Mouse (Mus musculus) ES-E14 (cell line): ENCODE data around the gene 5031439G07Rik. TPM values are rescaled to one million over a fixed set of nuclear protein-coding genes. Genes with fewer than 3 reads are reported as not detected.

Source experiments
- DNase-seq: peaks from one replicate; pipeline ENCODE4 v3.0.0-alpha.2; 2013; ENCODE audit warnings: low read depth, low spot score
- H3K27ac ChIP-seq: 2 replicates; pipeline ENCODE4 v1.5.1; 2012; ENCODE audit warnings: low read depth, mild to moderate bottlenecking, low read length, moderate library complexity, mixed read lengths; ENCODE audit not compliant: poor library complexity, insufficient read depth, severe bottlenecking
- H3K36me3 ChIP-seq: 2 replicates; pipeline ENCODE4 v1.6.1; 2012; ENCODE audit warnings: mild to moderate bottlenecking, low read length, moderate library complexity, mixed read lengths; ENCODE audit not compliant: control insufficient read depth, poor library complexity, insufficient read depth, severe bottlenecking
- H3K4me1 ChIP-seq, 2 experiments: fragments of 150-350 bp in 1 of 2; sonication (generic) in 1 of 2; 2 replicates each; pipeline ENCODE4 v1.6.1; 2012; ENCODE audit warnings: low read length in 2 of 2, mild to moderate bottlenecking in 1 of 2, mixed read lengths in 1 of 2; ENCODE audit not compliant: control insufficient read depth in 2 of 2, insufficient read depth in 2 of 2, poor library complexity in 1 of 2
- H3K4me3 ChIP-seq, 2 experiments: fragments of 150-350 bp in 1 of 2; sonication (generic) in 1 of 2; 2 replicates each; pipeline ENCODE4 v1.5.1; 2012; ENCODE audit warnings: low read length in 2 of 2, low read depth in 1 of 2, mild to moderate bottlenecking in 1 of 2, mixed read lengths in 1 of 2; ENCODE audit not compliant: insufficient read depth in 1 of 2, poor library complexity in 1 of 2, severe bottlenecking in 1 of 2
- H3K9ac ChIP-seq: 2 replicates; pipeline ENCODE4 v1.6.1; 2012; ENCODE audit warnings: low read depth, mild to moderate bottlenecking, low read length, mixed read lengths; ENCODE audit not compliant: poor library complexity, insufficient read depth, severe bottlenecking
- H3K9me3 ChIP-seq: fragments of 150-350 bp; sonication (generic); 2 replicates; pipeline ENCODE4 v1.6.1; 2012; ENCODE audit warnings: low read depth, mild to moderate bottlenecking, low read length; ENCODE audit not compliant: control insufficient read depth, insufficient read depth
- CHD2 ChIP-seq: IDR thresholded peaks from 2 replicates; pipeline ENCODE4 v1.6.1; 2014; ENCODE audit warnings: mild to moderate bottlenecking, low read depth, low read length, inconsistent platforms
- HCFC1 ChIP-seq: IDR thresholded peaks from 2 replicates; pipeline ENCODE4 v1.6.1; 2012; ENCODE audit warnings: low read length, inconsistent platforms, borderline replicate concordance; ENCODE audit not compliant: insufficient read depth
- MAFK ChIP-seq: IDR thresholded peaks from 2 replicates; pipeline ENCODE4 v1.6.1; 2014; ENCODE audit warnings: mild to moderate bottlenecking, low read depth, low read length, inconsistent platforms; ENCODE audit not compliant: insufficient read depth
- ZC3H11A ChIP-seq: IDR thresholded peaks from 2 replicates; pipeline ENCODE4 v1.6.1; 2012; ENCODE audit warnings: low read depth, mild to moderate bottlenecking, inconsistent platforms, low read length, borderline replicate concordance
- ZNF384 ChIP-seq: IDR thresholded peaks from 2 replicates; pipeline ENCODE4 v1.6.1; 2012; ENCODE audit warnings: low read depth, low read length, inconsistent platforms
- in situ Hi-C, 2 experiments: fragments of 600-800 bp; cut with MboI; formaldehyde crosslinking; loops; one replicate each; pipeline ENCODE4 v1.15.1; 2025; ENCODE audit warnings: low sequenced_read_pairs in 2 of 2, inconsistent platforms in 1 of 2; ENCODE audit not compliant: unreplicated experiment in 2 of 2
- total RNA-seq: library from RNA; depleted of rRNA; stranded (reverse); fragments of 300-350 nt; gene quantifications from 2 replicates; pipeline ENCODE4 v1.2.3, GENCODE M21; 2012

The 5031439G07Rik gene
- total RNA-seq, 1 experiment: 18.4 TPM

DNA sequence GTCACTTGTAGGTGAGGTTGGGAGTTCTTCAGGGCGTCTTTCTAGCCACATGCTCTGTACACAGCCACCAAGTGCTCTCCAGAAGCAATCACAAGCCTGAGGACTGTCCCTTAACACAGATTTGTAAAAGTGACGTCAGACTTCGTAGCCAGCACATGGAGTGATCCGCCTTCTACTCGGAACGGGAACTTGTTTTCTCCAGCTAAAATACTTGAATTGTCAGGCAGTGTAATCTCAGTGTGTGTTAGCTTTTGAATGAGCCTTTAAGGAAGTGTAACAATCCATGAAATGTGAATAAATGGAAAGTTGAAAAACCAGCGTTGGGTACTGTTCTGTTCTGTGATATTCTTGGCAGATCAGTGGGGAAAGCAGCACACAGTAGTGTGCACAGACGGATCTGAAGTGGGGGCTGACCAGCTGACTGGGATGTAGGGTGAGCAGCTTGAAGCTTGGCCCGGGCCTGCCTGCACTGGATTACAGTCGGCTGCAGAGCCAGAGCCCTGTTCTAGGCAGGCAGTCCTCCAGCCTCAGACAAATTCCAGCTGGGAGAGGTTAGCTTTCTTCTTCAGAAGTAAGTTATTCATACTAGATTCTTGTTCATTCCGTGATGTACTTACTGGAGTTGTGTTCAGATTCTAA, 45.6 kb downstream of the 5031439G07Rik start:
- H3K36me3 ChIP-seq: peaks cover 34% of the 10 kb centered on the region
- in situ Hi-C loops: no loop called here
- no peak for TF ChIP-seq ZNF384
- TF ChIP-seq MAFK: no peak
- no peak for TF ChIP-seq CHD2
- TF ChIP-seq ZC3H11A: no peak
- no peak for TF ChIP-seq HCFC1

DNA sequence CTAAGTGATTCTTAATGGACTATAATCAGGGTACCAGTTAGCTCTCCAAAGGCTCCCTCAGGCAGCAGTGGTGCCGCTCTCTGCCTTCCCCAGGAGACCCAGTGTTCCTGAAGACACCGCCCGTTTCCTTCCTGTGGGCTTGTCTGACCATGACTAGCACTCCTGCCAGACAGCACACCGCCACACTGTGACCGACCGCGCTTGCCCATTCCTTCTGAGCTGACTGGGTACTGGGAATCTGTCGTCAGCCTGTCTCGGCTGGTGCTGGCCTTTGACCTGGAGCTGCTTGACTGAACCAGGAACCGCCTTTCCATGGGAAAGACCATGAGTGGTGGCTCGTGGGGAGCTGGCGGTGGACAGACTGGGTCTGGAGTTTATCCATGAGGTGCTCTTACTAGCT, 48.2 kb downstream of the 5031439G07Rik start:
- H3K9me3 ChIP-seq: no peaks in the 10 kb centered on the region
- peaks cover 58% of the 10 kb centered on the region for H3K36me3 ChIP-seq
- no peak overlapping the region for H3K4me3 ChIP-seq
- no peaks in the 10 kb centered on the region for H3K4me1 ChIP-seq
- H3K27ac ChIP-seq: no peak overlapping the region
- DNase-seq: no peak
- TF ChIP-seq ZC3H11A: no peak
- no peak for TF ChIP-seq MAFK
- no peak for TF ChIP-seq CHD2
- H3K9ac ChIP-seq: no peak overlapping the region
- in situ Hi-C loops: no loop called here

More for the DNA sequence above, 45.6 kb downstream of the 5031439G07Rik start:
- Histone ChIP-seq H3K27ac (no peak overlapping the region), H3K4me3 (no peak overlapping the region), H3K9ac (no peak overlapping the region), H3K4me1 (peaks cover 0 to 4% of the 10 kb centered on the region in 2 experiments; a peak in 1 of 4 replicates), H3K9me3 (no peaks in the 10 kb centered on the region)
- no peak for DNase-seq

- H3K4me3 ChIP-seq: no peak overlapping the region
- H3K27ac ChIP-seq: no peak overlapping the region
- no peaks in the 10 kb centered on the region for H3K9me3 ChIP-seq
- H3K4me1 ChIP-seq: peaks cover 0 to 2% of the 10 kb centered on the region in 2 experiments; a peak in 1 of 4 replicates
- no peak overlapping the region for H3K9ac ChIP-seq
- in situ Hi-C loops: no loop called here
- TF ChIP-seq HCFC1 (no peak), ZNF384 (no peak), ZC3H11A (no peak), MAFK (no peak), CHD2 (no peak)
- peaks cover 74% of the 10 kb centered on the region for H3K36me3 ChIP-seq
- DNase-seq: no peak
Measured at GRCm38 (mm10) chr15:84934901-84935300, 53.5 kb downstream of the 5031439G07Rik start.

DNA sequence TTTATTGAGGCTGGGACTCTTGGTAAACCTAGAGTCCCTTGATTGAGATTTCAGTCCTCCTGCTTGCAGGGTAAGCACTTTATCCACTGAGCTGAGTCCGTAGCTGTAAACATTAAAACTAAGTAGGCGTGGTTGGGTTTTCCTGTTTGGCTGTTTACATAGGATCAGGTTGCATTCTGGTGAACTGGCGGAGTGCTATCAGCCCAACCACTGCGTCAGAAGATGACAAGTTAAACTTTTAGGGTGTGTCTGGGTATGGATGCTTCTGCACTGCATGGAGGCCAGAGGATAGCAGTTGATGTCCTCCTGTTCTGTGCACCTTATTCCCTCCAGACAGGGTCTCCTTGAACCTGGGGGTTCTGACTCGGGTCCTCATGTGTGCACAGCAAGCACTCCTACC, 56.0 kb downstream of the 5031439G07Rik start:
- in situ Hi-C loops: no loop called here
- DNase-seq: no peak
- Histone ChIP-seq H3K9ac (no peak overlapping the region), H3K4me3 (no peak overlapping the region), H3K4me1 (peaks cover 0 to 2% of the 10 kb centered on the region in 2 experiments; a peak in 1 of 4 replicates), H3K36me3 (peaks cover 71% of the 10 kb centered on the region), H3K27ac (no peak overlapping the region; the same call in 1 of the 2 replicates), H3K9me3 (no peaks in the 10 kb centered on the region)
- TF ChIP-seq ZC3H11A (no peak), HCFC1 (no peak), ZNF384 (no peak), CHD2 (no peak), MAFK (no peak)
